7 mouse cellular contexts compared by ENCODE assay signal in genomic region chr15:27919540-27919939, GRCm38 (mm10).
DNase-seq lines count a peak whose midpoint lies in the region; ATAC-seq and TF ChIP-seq lines count a peak whose summit lies in the region.

No protein-coding gene starts in this region.

- WGBS in forebrain, postnatal 0 days, result 9% methylated on average over 5 of the region's 5 CpGs

- no peak overlapping the region for H3K4me2 ChIP-seq in forebrain, postnatal 0 days (ENCODE audit: low read depth)

- peak; percentile 68 for ATAC-seq in forebrain, postnatal 0 days

- no peaks in the 10 kb centered on the region for H3K27me3 ChIP-seq in forebrain, postnatal 0 days (ENCODE audit: insufficient read depth, low read length)

- H3K4me3 ChIP-seq in forebrain, postnatal 0 days (ENCODE audit: low read depth, low read length), result no peak overlapping the region

- H3K4me1 ChIP-seq in forebrain, postnatal 0 days (ENCODE audit: insufficient read depth), result peaks cover 1% of the 10 kb centered on the region; the same call in 1 of the 2 replicates

- H3K9me3 ChIP-seq in forebrain, postnatal 0 days (ENCODE audit: low read length), result no peaks in the 10 kb centered on the region

- no peaks in the 10 kb centered on the region for H3K36me3 ChIP-seq in forebrain, postnatal 0 days (ENCODE audit: insufficient read depth)

- H3K9ac ChIP-seq in forebrain, postnatal 0 days, result no peak overlapping the region

- no peak overlapping the region for H3K27ac ChIP-seq in forebrain, postnatal 0 days (ENCODE audit: low read depth, low read length)

- TF ChIP-seq CTCF in forebrain, postnatal 0 days (IDR thresholded peaks at IDR 0.05; ENCODE audit: low read depth), result peak; percentile 82

- DNase-seq in A20 (ENCODE audit: low read depth, low spot score), result peak; percentile 53
- peak; percentile 38 to 43 for DNase-seq in CD8-positive naive resting alpha-beta T cell, adult 2 months (ENCODE audit: low read depth in 2 of 2, low spot score in 2 of 2)
- DNase-seq in cerebellum, adult 18-20 months, result peak; percentile 58 to 69
- peak; percentile 87 for DNase-seq in forebrain, postnatal 0 days
- peak; percentile 33 for DNase-seq in kidney, adult 11 months
- DNase-seq in lung, postnatal 4 days, result peak; percentile 46 to 69
- peak; percentile 63 for DNase-seq in skeletal muscle tissue, adult 2 months (ENCODE audit: low read depth, low spot score)

Comparison
In these comparisons a context has a peak if more than half of its experiments do, and no peak if none do; other contexts are left out.
1. DNase-seq: peak in every context shown above with its lines; median percentile 87 in forebrain, postnatal 0 days; 64 in cerebellum, adult 18-20 months; 63 in skeletal muscle tissue, adult 2 months; 58 in lung, postnatal 4 days; 53 in A20; 40 in CD8-positive naive resting alpha-beta T cell, adult 2 months; 33 in kidney, adult 11 months.